Mouse (Mus musculus) neutrophil, adult 59 days (primary cell): ENCODE results near the gene Chd1. TPM values are rescaled to one million over a fixed set of nuclear protein-coding genes. Genes with fewer than 3 reads are reported as not detected.

ENCODE experiments used
- total RNA-seq, 2 experiments: library from RNA; stranded (reverse); gene quantifications; 1 replicate in 1 of 2; 2 replicates in 1 of 2; pipeline ENCODE4 v1.2.4; 2023

Chd1 gene
- 10 to 100 TPM; 81.2 to 81.4 TPM for total RNA-seq

GRCm38 (mm10) chr17:15704475-15705300, at the start of gene Chd1:
TSS of gene Chd1 (plus strand) at chr17:15704967.

Other genes with a start within 250 kb of the Chd1 start
- 10 to 100 TPM; 65.8 to 77.2 TPM for gene Psmb1, start 205.2 kb upstream of the Chd1 start, total RNA-seq
- 10 to 100 TPM; 33.3 to 36.8 TPM for gene Tbp, start 205.1 kb upstream of the Chd1 start, total RNA-seq
- 10 to 100 TPM; 13.8 to 20.1 TPM for gene Pdcd2, start 177.7 kb upstream of the Chd1 start, total RNA-seq
- 1 to 10 TPM; 6.7 to 9.1 TPM for gene Prdm9, start 140.6 kb upstream of the Chd1 start, total RNA-seq
- gene Rgmb, start 126.1 kb downstream of the Chd1 start, total RNA-seq: 1 to 10 TPM; 1.9 to 2.0 TPM